ENCODE assay signal across 23 mouse cellular contexts in the genomic region with DNA sequence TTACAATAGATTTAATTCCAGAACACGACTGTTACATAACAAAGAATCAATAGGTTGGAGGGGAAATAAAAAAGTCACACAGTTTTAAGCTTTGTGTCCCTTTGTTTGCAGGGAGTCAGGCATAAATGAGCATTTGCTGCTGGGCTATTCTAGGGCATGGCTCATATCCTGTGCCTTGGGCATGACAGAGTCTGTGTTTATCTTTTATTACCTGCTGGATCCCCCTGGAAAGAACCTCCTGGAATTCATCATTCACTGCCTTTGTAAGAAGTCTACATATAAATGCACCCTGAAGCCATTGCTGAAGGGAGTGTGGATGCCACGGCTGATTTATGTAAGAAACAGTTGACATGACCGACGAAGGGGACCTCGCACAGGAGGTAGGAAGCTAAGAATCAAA. TPM values are rescaled to one million over a fixed set of nuclear protein-coding genes. Genes with fewer than 3 reads are reported as not detected.
"Had no signal": no experiment of that assay in that cellular context is flagged by ENCODE, and none has a peak within 500 bp of the region (broad histone marks: within the 10 kb centered on the region; RNA-seq: fewer than 3 reads in every experiment).

A gene (plus strand): TSS at position 301 of the 400 bp plus-strand sequence.

- H3K4me3 ChIP-seq: neural tube, embryonic 13.5 days; neural tube, embryonic 15.5 days; stomach, embryonic 15.5 days had no signal

- H3K4me1 ChIP-seq: neural tube, embryonic 13.5 days; neural tube, embryonic 15.5 days; stomach, embryonic 15.5 days had no signal

- DNase-seq: retina, postnatal 1 day; right cerebral cortex, adult 18-20 months; right cerebral cortex, postnatal 14 days; right cerebral cortex, postnatal 25 days; right cerebral cortex, postnatal 4 days; spleen, adult 18-20 months; thymus, adult 18-20 months; thymus, adult 2 months; thymus, postnatal 14 days; thymus, postnatal 25 days; thymus, postnatal 36 days; thymus, postnatal 4 days had no signal

RNA-seq across cellular contexts. Expression of the gene that starts here (rescaled TPM):
- polyA plus RNA-seq: neural tube, embryonic 13.5 days; neural tube, embryonic 14.5 days; small intestine, adult 2 months; spleen, adult 2 months; stomach, embryonic 14.5 days; stomach, embryonic 15.5 days; stomach, embryonic 16.5 days; stomach, postnatal 0 days; thymus, adult 2 months; thymus, postnatal 0 days; urinary bladder, adult 2 months had no signal
